Mouse (Mus musculus) naive thymus-derived CD4-positive, alpha-beta T cell, adult 2 months (primary cell): ENCODE data around the gene Brix1.

Experiments
- DNase-seq: peaks from one replicate; pipeline ENCODE4 v3.0.0-alpha.2; 2011; ENCODE audit warnings: low read depth

Gene Brix1

DNA sequence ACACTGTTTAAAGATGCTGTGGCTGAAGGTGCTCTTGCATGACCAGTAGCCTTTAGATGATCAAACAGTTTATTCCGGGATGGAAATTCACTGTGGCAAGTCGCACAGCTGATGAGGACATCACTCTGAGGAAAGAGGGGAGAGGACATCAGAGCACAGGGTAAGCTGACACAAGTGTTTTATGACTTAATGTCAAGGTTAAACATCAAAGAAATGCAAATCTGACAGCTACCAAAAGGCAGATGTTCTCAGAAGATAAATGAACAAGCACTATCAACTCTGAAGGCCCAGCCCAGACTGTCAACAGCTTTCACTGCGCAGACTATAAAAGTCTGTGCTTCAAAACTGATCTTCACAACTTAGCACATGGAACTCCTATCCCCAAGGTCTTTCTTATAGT, 38.6 kb downstream of the Brix1 start:
- DNase-seq: no peak

DNA sequence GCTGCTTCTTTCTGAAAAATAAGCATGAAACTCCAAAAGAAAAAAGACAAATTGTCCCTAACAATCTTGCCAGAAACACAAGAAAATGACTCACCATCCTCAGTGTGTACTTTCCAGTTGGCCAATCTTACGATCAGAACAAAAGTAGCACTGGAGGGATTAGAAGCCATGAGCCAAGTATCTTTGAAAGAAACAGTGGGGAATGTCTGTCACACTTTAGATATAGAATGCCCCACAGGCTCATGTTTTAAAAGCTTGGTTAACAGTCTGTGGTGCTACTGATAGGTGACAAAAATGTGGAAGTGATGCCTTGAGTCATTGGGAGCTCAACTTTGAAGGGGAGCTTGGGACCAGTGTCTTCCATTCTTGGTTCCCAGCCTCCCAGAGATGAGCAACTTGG, 43.5 kb downstream of the Brix1 start:
- no peak for DNase-seq

DNA sequence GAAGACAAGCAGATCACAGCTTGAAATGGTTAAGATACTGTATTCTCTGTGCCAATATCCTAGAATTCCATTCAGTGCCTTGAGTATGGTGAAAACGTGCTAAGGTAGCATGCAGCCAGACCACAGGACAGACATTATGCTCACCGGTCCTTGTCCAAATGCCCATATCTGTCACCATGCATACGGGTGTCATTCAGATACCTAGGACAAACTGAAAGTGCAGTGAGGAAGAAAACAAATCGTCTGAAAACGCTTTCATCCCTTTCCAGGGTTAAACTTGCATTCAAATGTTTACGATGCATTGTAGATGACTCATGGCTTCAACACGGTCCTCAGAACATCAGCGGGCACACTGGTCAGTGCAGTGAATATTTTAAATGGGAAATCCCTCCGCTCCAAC, 44.3 kb downstream of the Brix1 start:
- DNase-seq: no peak

DNA sequence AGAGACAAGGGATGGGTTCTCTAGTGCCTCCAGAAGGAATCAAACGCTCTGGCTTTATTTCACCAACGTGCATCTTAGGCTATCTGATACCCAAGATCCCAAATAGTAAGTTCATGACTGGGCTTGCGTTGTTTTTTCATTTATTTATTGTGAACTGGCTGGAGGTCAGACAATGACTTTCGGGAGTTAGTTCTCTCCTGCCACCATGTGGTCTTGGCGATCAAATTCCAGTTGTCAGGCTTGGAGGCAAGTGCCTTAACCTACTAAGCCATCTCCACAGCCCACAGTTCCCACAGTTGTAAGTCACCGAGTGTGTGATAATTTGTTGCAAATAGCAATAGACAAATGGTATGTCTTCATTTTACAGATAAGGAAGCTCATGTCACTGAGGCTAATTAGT, 45.8 kb downstream of the Brix1 start:
- no peak for DNase-seq

DNA sequence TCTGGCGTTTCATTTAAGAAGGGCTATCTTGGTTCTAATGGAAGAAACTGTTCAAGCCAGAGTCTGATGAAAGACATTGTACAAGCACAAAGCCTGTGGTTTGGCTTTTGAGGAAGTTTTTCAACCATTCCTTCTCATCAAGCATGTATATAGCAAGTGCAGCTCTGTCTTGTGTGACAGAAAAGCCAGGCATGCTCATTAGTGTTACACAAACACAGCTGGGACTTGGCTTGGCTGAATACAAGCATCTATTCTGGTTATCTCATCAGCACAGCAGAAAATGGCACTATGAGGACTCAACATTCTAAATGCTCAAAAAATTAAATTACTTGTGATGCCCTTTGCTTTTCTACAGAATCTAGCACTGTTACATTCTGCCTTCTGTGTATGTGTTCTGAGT, 48.9 kb downstream of the Brix1 start:
- DNase-seq: no peak

DNA sequence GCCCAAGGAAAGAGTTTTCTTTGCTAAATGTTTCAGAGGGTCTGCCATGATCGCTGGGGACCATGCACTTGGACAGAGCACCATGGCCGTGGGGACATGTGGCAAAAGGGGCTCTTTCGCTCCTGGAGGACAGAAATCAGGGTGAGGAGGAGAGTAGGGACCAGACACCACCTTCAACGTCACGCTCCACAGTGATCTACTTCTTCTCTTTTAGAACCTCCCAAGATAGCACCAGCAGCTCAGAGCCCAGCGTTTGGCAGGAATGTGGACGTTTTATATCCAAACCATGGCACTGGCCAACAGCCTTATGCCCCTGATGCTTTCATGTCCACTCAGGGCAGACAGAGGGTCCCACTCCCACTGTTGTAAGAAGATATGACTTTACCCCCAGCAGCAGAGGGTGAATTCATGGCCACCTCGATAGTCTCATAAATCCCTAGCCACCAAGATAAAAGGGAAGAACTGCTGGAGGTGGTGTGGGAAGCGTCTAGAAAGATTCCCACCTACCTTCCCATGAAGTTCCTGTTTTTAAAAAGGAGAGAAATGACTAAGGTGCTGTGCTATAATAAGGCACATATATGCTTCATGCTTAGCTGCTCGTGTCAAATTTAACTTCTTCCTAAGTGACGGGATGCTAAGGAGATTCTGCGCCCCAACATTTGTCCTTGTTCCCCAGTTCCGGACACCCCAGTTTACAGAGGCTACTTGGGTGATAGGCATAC, 59.0 kb downstream of the Brix1 start:
- DNase-seq: no peak

DNA sequence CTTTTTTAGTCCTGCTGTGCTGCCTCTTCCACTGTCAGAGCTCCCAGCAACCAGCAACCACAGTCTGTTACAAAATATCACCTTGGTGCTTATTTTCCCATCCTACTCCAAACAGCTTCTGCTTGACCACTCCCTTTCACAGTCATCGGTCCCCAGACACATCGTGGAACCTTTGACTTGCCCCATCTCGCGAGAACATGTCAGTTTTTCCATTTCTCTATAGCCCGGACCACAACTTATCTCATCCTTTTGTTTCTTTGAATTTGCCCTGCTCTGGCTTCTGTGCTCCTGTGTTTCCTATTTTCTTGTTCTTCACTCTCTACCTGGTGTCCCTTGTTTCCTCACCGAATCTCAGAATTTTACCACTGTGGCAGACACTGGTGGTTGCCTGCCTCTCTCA, 59.6 kb downstream of the Brix1 start:
- DNase-seq: no peak
